In the genomic region with DNA sequence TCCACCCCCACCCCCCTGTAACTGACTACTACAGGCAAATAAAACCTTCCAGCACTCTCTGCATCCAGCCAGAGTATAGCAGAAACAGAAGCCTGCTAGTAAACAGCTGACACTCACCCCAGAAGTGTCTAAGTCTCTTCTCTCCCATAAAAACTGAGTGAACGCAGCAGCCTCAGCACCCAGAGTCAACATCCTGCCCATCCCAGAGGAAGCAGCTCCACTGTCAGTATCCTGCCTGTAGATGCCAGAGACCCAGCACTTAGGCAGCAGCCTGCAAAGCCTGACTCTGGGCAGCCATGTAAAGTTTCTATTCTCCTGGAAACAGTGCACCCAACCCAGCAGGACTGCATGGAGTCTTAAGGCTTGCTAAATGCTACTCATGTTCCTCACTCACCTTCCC, we compare ENCODE assay signal across 11 mouse cellular contexts.
"Had no signal": no experiment of that assay in that cellular context is flagged by ENCODE, and none has a peak within 500 bp of the region (broad histone marks: within the 10 kb centered on the region; RNA-seq: fewer than 3 reads in every experiment).

No protein-coding gene starts in this region.

- H3K36me3 ChIP-seq: hindbrain, embryonic 12.5 days; limb, embryonic 15.5 days; liver, embryonic 12.5 days; midbrain, embryonic 10.5 days; midbrain, embryonic 15.5 days; neural tube, embryonic 13.5 days had no signal

- H3K27ac ChIP-seq: hindbrain, embryonic 12.5 days; limb, embryonic 15.5 days; liver, embryonic 12.5 days; midbrain, embryonic 10.5 days; midbrain, embryonic 15.5 days; neural tube, embryonic 13.5 days had no signal

- H3K9me3 ChIP-seq: hindbrain, embryonic 12.5 days; limb, embryonic 15.5 days; liver, embryonic 12.5 days; midbrain, embryonic 10.5 days; midbrain, embryonic 15.5 days; neural tube, embryonic 13.5 days had no signal

- H3K27me3 ChIP-seq: limb, embryonic 15.5 days; midbrain, embryonic 15.5 days; neural tube, embryonic 13.5 days had no signal

- H3K9ac ChIP-seq: hindbrain, embryonic 12.5 days; limb, embryonic 15.5 days; liver, embryonic 12.5 days; midbrain, embryonic 15.5 days; neural tube, embryonic 13.5 days had no signal

- H3K4me2 ChIP-seq: hindbrain, embryonic 12.5 days; limb, embryonic 15.5 days; liver, embryonic 12.5 days; midbrain, embryonic 15.5 days; neural tube, embryonic 13.5 days had no signal

- ATAC-seq: hindbrain, embryonic 16.5 days; inflammation-experienced regulatory T-cells, adult 6 months; intestine, postnatal 0 days; liver, embryonic 12.5 days; midbrain, embryonic 15.5 days had no signal

- H3K4me3 ChIP-seq: hindbrain, embryonic 12.5 days; limb, embryonic 15.5 days; liver, embryonic 12.5 days; midbrain, embryonic 10.5 days; midbrain, embryonic 15.5 days; neural tube, embryonic 13.5 days had no signal

- DNase-seq: right cerebral cortex, postnatal 14 days; thymus, postnatal 36 days had no signal
